Mouse (Mus musculus) adipocyte (in vitro differentiated cells): ENCODE data around the gene Ubr4.
"Not testable (repeated sequence)": the region's sequence is repeated elsewhere in the genome, so short reads cannot be mapped to it uniquely, and the experiment has no call there.

Experiments used
- DNase-seq: peaks from one replicate; pipeline ENCODE4 v3.0.0-alpha.2; 2016; ENCODE audit warnings: low spot score

The Ubr4 gene

DNA sequence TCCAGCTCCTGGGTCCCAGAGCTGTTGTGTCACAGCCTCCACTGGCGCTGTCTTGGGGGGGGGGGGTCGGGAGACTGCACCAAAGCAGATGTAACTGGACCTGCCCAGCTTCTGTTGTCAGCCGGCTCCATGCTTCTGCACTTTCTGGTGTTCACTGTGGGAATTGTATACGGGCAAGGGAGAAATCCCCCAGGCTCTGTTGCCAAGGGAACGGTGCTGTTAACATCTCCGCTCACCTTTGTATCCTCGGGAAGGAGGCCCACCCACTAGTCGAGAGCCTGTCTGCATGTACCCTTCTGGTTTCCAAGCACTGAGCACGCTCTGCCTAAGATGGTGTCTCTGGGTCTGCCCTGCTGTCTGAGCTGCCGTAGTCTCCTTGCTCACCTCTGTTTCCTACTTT is 134.7 kb downstream of the Ubr4 start:
- no peak for DNase-seq

- DNase-seq = no peak
Observed at GRCm38 (mm10) chr4:139488325-139488724, 135.9 kb downstream of the Ubr4 start.

GRCm38 (mm10) chr4:139489946-139490345 is 137.5 kb downstream of the Ubr4 start:
- no peak for DNase-seq

DNA sequence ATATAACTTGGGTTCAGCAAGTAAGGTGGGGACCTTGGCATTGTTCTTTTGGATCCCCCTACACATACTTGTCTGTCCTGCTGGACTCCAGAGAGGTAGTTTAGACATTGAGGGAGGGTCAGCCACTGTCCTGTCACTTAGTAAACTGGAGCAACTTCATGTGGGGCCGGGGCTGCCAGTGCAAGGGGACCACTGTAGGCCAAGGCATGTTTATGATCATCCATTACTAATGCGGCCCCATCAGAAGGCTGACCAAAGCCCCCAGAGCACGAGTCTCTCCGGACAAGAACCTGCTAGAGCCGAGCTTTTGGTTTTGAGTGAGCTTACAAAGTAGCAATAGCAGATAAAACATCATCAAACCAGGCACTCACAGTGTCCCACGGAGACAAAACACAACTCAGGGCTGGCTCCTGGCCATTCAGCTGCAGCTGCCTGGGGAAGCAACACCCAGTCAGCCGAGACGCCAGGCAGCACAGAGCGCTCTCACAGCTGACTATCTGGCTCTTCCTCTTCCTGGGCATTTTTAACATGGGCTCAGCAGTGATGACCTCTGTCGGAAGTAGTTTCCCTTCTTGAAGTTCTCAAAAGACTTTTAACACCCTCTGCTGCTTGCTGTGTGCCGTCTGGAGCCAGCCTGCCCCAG is 138.1 kb downstream of the Ubr4 start:
- no peak for DNase-seq

DNA sequence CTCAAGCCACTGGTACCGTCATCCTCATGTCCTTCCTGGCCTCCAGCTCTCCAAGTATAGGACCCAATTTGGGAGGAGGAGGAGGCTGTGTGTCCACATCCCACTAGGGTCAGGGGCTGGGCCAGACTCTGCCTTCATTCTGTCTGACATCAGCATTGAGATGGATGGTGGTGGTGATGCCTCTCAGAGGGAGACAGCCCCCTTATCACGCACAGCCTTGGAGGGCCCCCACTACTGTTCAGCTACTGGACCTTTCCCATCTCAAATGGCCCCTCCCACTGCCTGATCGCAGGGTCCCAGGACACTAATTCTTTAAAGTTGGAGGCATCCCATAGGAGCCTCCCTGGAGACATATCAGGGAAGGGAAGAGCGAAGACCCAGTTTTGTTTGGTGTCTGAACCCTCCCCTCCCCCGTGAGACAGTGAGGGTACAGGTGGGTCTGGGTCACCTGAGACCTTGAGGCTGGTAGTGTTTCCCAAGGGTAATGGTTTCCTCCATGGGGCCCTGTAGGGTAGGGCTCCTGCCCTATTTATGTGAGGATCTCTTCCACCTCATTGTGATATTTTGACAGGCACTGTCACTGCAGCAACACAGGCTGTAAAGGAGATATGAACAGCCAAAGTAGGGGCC is 139.2 kb downstream of the Ubr4 start:
- no peak for DNase-seq

GRCm38 (mm10) chr4:139492258-139492833 is 139.9 kb downstream of the Ubr4 start:
- no peak for DNase-seq

DNA sequence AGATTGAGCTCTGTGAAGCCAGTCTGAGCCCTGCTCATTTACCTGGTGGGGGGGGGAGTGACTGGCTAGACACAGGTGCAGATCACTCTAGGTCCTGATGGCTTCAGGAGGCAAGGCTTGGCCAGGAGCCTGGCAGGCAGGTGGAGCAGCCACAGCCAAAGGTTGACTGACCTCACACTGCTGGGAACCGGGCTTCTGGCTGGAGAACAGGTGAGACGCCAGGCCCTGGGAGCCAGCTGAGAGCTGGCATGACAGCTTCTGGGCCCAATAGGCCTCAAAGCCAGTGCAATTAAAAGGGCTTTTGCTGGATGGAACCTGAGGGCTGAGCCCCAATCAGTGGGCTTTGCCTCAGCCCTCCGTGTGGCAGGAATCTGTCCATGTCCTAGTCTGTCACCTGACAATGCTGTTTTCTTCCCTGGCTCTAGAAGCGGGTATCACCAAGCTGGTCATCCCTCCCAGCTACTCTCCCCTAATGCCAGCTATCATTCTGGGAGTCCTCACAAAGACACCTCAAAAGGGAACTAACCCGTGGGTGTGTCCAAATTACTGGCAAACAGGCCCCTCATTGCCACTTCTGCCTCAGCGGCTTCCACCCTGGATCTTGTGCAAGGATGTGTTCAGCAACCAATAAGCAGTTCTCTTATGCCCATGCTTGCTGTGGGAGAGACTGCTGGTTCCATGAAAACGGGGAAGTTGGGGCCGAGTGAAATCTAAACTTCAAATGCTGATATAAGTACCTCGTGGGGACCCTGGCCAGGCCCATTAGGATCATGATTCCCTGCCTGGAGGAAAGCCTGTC is 141.0 kb downstream of the Ubr4 start:
- no peak for DNase-seq

- DNase-seq = no peak
Observed at GRCm38 (mm10) chr4:139500814-139501213, 148.4 kb downstream of the Ubr4 start.

DNA sequence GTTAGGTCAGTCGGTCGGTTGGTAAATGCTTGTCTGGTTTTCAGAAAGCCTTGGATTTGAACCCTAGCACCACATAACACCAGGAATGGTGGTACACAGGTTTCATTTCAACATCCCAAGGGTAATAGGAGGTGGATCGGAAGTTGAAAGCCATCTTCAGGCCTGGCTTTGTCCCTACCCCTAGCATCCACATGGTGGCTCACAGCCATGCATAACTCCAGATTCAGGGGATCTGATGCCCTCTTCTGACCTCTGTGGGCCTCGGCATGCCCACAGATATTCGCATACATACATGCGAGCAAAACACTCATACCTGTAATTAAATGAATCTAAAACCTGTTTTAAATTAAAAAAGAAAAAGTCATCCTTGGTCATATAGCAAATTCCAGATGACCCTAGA is 149.3 kb downstream of the Ubr4 start:
- no peak for DNase-seq

GRCm38 (mm10) chr4:139503919-139504318 is 151.5 kb downstream of the Ubr4 start:
- no peak for DNase-seq

- DNase-seq = no peak
Observed at GRCm38 (mm10) chr4:139505716-139506115, 153.3 kb downstream of the Ubr4 start.

DNA sequence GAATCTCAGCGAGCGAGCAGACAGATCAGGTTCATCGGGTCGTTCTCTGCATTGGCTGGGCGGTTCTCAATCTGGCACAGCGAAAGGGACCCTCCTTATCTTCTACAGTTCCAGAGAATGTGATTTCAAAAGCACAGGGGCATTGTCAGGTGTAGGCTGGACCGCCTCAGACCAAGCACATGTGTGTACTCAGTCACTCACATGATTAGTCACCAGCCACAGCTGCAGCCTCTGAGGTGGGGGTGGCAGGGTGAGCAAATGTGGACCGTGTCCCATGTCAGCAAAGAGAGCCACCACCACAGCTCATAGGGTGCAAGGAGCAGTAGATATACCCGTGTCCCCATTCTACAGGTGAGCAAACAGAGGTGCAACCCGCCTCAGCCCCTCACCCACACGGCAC is 154.3 kb downstream of the Ubr4 start:
- no peak for DNase-seq

- no peak for DNase-seq
Observed at GRCm38 (mm10) chr4:139509069-139509468, 156.7 kb downstream of the Ubr4 start.

DNA sequence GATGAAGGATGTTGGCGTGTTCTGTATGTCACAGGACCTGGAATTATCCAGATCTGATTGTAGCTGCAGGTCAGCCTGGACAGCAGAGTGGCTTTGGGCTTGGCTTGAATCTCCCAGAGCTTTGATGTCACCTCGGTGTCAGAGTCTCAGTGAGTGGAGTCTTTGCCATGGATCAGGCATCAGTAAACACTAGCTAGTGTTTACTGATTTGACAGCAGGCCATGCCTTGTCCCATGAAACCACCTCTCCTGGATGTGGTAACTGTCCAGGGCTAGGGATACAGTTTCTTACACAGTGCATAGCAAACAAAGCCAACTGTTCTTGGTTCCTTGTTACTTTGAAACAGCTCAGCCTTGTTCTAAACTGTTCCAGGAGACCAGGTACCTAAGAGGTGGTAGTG is 159.1 kb downstream of the Ubr4 start:
- DNase-seq = no peak

DNA sequence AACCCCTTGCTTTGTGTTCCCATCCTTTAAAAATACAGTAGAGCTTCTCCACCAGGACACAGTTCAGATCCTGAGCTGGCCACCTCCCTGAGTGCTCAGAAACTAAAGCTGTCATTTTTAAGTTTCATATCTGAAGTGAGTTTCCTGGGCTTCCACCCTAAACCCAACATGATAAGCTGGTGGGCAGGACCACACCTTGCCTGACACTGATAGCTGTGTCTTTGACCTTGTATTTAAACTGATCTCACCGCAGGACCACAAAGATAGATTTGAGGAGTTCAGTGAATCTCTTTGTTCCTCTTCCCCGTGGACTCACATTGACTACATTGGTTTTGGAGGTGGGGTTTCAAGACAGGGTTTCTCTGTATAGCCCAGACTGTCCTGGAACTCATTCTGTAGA is 160.6 kb downstream of the Ubr4 start:
- DNase-seq = no peak

GRCm38 (mm10) chr4:139519221-139519620 is 166.8 kb downstream of the Ubr4 start:
- no peak for DNase-seq

- no peak for DNase-seq
Observed at GRCm38 (mm10) chr4:139521926-139522325, 169.5 kb downstream of the Ubr4 start.

DNA sequence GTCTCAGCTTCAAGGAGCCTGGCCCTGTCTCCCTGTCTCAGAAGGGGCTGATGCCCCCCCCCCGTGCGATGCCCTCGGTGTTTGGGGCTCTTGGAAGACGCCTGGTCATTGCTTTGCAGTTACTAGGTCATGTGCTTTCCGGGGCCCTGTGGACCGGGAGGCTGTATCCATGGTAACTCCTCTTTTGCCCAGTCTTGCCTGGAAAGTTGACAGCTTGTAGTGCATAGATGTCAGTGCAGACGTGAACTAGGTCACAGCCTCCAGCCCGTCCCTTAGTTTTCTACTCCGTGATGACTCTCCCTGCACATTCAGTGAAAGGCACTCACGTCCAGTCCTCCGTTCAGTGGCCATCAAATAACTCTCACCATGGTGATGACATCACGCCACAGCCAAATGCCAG is 174.1 kb downstream of the Ubr4 start:
- no peak for DNase-seq

DNA sequence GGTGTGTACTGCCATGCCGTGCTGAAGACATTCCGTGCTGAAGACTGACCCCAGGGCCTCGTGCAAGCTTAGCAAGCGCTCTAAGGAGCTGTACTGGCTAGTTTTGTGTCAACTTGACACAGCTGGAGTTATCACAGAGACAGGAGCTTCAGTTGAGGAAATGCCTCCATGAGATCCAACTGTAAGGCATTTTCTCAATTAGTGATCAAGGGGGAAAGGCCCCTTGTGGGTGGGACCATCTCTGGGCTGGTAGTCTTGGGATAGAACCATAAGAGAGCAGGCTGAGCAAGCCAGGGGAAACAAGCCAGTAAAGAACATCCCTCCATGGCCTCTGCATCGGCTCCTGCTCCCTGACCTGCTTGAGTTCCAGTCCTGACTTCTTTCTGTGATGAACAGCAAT is 177.8 kb downstream of the Ubr4 start, which contains the start of gene Iffo2:
Gene Iffo2 (plus strand): TSS at position 301 of the 400 bp plus-strand sequence.
- DNase-seq = not testable (repeated sequence)

DNA sequence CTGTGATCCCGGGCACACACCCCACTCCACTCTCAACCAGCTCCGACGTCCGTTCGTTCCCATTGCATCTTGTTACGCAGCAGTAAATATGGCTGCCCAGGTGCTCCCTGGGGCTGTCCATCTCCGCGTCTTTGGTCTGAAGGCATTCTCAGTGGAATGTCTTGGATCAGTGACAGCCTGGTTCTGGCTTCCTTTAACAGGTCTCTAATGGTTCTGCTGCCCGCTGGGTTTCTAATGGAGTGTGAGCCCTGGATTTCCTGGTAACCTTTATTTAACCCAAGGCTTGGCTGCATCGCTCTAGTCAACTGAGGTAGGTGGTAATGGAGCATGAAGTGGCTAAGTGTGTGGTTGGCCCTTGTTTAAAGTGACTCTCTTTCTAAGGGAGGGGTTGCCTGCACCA is 179.7 kb downstream of the Ubr4 start:
- no peak for DNase-seq

- DNase-seq = peak; percentile 37
Observed at GRCm38 (mm10) chr4:139535127-139535695, 182.8 kb downstream of the Ubr4 start.

- no peak for DNase-seq
Observed at GRCm38 (mm10) chr4:139535719-139536118, 183.3 kb downstream of the Ubr4 start.
